Mouse (Mus musculus) ovary, postnatal 14 days (tissue): Measurements from ENCODE around the gene Sox9.

Experiments used
- DNase-seq: peaks from one replicate; pipeline ENCODE4 v3.0.0; 2022; ENCODE audit warnings: low spot score

The Sox9 gene

DNA sequence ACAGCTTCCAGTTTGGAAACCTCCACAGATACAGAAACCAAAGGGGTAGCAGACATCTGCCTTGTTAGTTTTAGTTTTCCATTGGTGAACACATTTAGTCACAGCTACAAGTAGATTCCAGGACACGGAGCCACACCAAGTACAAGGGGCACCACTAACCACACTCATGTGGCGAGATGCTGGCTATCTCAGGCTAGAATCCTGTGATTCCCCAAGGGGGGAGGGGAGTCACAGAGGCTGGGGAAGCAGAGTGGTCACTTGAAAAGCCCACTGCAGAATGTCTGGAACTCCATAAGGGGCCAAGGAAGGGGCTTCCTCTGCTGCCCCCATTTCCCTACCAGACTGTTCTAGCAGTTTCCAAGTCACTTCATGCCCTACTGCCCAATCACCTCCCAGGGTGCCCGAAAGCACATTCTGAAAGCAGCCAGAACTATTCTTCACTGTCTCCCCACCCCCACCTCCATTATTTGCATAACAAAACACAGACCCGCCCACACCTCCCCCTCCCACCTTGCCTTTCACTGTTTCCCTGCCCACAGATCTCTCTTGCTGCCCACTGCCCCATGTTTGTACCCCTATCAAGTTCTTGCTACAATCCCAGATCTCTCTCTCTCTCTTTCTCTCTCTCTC, 19.3 kb downstream of the Sox9 start:
- no peak for DNase-seq

- no peak for DNase-seq
Observed at GRCm38 (mm10) chr11:112807838-112808506, 25.9 kb downstream of the Sox9 start.

- DNase-seq: no peak
Observed at GRCm38 (mm10) chr11:112810447-112811151, 28.6 kb downstream of the Sox9 start.

- DNase-seq: no peak
Observed at GRCm38 (mm10) chr11:112811152-112811871, 29.3 kb downstream of the Sox9 start.

GRCm38 (mm10) chr11:112817829-112818650, 36.0 kb downstream of the Sox9 start:
- DNase-seq: no peak

- DNase-seq: no peak
Observed at GRCm38 (mm10) chr11:112818651-112819270, 36.7 kb downstream of the Sox9 start.

- no peak for DNase-seq
Observed at GRCm38 (mm10) chr11:112821536-112821935, 39.5 kb downstream of the Sox9 start.

DNA sequence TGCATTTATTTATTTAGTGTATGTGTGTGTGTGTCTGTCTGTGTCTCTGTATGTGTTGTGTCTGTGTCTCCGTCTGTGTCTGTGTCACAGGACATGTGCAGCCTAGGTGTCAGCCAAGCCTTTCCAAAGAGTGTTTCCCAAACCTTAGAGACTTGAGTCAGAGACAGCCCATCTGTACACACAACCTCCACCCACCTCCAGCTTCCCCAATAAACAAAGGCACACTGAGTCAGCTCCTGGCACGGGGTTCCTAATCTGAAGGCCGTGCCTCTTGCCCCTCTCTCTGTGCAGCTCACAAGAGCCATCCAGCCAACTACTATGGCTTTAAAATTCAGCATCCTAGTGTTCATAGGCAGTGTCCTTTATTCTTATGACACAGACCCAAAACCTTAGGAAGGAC, 42.1 kb downstream of the Sox9 start:
- no peak for DNase-seq

DNA sequence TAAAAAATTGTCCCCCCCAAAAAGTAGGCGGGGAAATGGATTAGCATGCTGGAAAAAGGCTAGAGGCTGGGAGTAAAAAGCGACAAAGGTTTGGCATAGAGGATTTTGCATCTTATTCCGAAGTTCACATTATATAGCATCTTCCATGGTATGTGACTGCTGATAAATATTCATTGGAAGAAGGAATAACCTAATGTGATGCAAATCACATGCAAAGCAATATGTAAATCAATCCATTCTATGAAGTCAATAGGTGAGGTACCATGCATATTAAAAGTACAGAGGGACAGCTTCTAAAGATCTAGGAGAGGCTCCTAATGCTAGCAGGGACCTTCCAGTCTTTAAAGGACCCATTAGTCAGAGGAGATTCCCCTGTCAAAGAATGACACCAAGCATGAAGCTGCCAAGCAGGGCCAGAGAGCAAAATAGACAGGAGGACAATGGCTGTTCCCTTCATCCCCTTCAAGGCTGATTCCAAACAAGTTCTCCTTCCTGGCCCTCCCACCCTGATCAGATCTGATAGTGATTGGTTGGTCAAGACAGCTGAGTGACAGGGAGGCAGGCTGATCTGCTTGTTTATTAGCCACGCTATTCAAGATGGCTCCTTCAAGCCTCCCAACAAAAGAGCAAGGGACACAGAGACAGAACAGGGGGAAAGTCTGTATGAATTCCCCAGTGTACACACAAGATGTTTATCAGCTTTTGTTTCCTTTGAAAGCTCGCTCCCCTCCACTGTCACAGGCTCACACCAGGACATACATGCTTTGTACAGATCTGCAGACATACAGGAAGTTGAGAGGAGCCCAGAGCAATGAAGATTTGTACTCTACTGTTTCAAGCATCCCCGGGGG, 44.4 kb downstream of the Sox9 start:
- no peak for DNase-seq

- DNase-seq: no peak
Observed at GRCm38 (mm10) chr11:112827044-112827347, 45.0 kb downstream of the Sox9 start.

DNA sequence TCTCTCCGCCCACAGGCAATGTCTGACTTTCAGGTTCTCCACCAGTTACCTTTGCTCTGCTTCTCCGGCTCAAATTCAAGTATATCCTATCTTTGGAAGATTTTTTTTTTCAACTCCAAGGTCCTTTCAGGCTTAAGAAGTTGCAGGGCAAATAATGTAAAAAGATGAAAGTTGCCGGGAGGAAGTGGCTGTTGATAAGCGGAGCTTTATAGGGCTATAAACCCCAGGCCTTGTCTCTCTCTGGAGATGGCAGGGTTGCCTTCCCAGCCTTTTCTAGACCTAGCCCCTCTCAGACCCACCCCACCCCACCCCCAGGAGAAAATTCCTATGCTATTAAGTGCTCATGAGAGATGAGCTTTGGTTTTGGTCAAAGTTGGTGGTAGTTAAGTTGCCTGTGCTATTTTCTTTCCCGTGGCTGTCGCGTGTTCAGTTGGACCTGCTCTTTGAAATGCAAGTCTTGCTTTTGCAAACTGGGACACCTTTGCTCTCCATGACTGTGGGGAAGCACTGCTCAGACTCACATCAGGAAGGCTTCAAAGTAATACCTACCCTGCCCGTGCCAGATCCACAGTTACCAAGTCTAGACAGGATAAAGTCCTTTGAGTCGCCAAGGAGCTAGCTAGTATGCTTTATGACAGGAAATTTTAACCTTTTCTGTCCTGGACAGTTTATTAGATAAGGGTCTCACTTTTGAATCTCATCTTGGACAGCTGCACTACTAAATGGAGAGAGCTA, 46.7 kb downstream of the Sox9 start:
- DNase-seq: no peak

DNA sequence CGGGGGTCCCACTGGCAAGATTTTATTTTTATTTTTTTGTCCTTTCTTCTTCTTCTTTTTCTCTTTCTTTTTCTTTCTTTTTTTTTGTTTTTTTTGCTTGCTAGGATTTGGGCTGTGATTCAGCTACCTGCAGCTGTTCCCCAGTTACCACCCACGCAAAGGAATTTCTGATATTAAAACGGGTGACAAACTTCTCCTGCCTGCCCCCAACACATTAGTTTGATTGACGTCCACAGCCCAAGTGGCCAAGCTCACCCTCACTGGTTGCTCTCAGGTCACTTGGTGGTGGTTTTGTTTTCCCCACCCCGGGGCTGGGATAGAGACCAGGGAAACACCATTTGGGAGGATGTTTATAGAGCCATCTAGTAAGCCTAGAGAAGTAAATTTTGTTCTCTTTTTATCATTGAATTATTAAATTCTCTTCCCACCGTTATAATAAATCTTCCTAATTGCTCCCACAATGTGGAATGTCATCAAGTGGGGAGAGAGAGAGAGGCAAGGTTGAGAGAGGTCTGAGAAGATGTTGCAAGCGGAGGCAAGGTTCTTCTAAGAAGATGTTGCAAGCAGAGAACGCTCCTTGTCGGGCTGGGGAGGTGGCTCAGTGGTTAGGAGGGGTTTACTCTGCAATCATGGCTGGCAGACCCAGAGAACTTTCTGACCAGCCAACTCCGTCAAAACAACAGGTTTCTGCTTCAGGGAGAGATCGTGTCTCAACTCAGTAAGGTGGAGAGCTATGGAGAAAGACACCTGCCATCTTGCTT, 52.4 kb downstream of the Sox9 start:
- DNase-seq: no peak

DNA sequence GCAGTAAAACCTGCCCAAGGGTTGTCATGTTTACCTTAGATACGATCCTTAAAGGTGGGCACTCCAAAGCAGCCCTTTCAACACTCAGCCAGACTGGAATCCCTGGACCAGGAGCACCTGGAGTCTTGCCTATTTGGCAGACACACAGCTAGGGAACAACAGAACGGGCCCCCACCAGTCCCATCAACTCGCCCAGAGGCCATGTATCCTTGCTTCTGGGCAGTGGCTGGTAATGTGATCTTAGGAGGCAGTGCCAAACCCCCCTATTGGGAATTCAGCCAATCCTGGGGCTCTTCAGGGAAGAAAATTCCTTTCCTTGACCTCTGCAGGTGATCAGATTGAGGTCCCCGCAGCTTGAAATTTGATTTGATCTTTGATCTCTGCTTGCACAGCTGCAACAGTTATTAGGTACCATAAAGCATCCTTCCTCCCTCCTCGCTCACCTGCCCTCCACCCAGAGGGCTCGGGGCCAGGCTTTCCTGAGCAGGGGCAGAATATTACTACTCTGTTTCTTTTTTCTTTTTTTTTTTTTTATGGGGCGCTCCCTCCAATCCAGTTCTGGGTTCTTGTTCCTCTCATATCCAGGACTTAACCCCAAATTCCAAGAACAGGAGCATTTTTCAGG, 53.6 kb downstream of the Sox9 start:
- DNase-seq: no peak
